Mouse (Mus musculus): Measurements from ENCODE around the gene Rad23a. TPM values are rescaled to one million over a fixed set of nuclear protein-coding genes. Genes with fewer than 3 reads are reported as not detected.

Gene Rad23a
- 68.0 and 76.1 TPM in 2 replicates for polyA plus RNA-seq (2011; ENCODE audit: insufficient read depth, insufficient read length, low read depth, missing spikeins)

GRCm38 (mm10) chr8:84840248-84840999 lies at the start of gene Rad23a:
TSS of gene Rad23a (minus strand) at chr8:84840665.
- H3K27ac ChIP-seq (ENCODE audit: insufficient read depth, low read length): no peak within 1 kb of the TSS
- peaks cover 1% of the 10 kb centered on the region for H3K4me1 ChIP-seq (ENCODE audit: control insufficient read depth, insufficient read depth, low read length)
- TF ChIP-seq EP300 (IDR thresholded peaks at IDR 0.05; ENCODE audit: insufficient read depth, low read depth, low read length) (0 out of 2 replicates have a peak, but pooled peaks have one; percentile 49), POLR2A (IDR thresholded peaks at IDR 0.05; ENCODE audit: insufficient read depth, low read length) (peak; percentile 17), CTCF (IDR thresholded peaks at IDR 0.05; ENCODE audit: low read depth, low read length) (no peak)
- H3K27me3 ChIP-seq (ENCODE audit: control insufficient read depth, insufficient read depth, low read length, poor library complexity, severe bottlenecking): no peaks in the 10 kb centered on the region
- H3K4me3 ChIP-seq (ENCODE audit: low read depth, low read length): peak within 1 kb of the TSS; percentile 76
- peaks cover 72% of the 10 kb centered on the region for H3K36me3 ChIP-seq (ENCODE audit: control insufficient read depth, insufficient read depth, low read length, poor library complexity, severe bottlenecking)
- no peaks in the 10 kb centered on the region for H3K9me3 ChIP-seq (replicated peaks; ENCODE audit: control insufficient read depth, insufficient read depth, low read length, poor library complexity, severe bottlenecking)
- peak within 1 kb of the TSS; percentile 95 for H3K9ac ChIP-seq (ENCODE audit: low read depth, poor library complexity, severe bottlenecking)

- Histone ChIP-seq H3K9ac (ENCODE audit: low read depth, poor library complexity, severe bottlenecking) (no peak overlapping the region), H3K27me3 (ENCODE audit: control insufficient read depth, insufficient read depth, low read length, poor library complexity, severe bottlenecking) (no peaks in the 10 kb centered on the region), H3K9me3 (replicated peaks; ENCODE audit: control insufficient read depth, insufficient read depth, low read length, poor library complexity, severe bottlenecking) (no peaks in the 10 kb centered on the region), H3K4me3 (ENCODE audit: low read depth, low read length) (no peak overlapping the region), H3K36me3 (ENCODE audit: control insufficient read depth, insufficient read depth, low read length, poor library complexity, severe bottlenecking) (peaks cover 67% of the 10 kb centered on the region), H3K4me1 (ENCODE audit: control insufficient read depth, insufficient read depth, low read length) (no peaks in the 10 kb centered on the region), H3K27ac (ENCODE audit: insufficient read depth, low read length) (no peak overlapping the region)
- TF ChIP-seq EP300 (IDR thresholded peaks at IDR 0.05; ENCODE audit: insufficient read depth, low read depth, low read length) (no peak), CTCF (IDR thresholded peaks at IDR 0.05; ENCODE audit: low read depth, low read length) (no peak), POLR2A (IDR thresholded peaks at IDR 0.05; ENCODE audit: insufficient read depth, low read length) (no peak)
Observed at GRCm38 (mm10) chr8:84889141-84889540, 48.7 kb upstream of the Rad23a start.

- Histone ChIP-seq H3K9me3 (replicated peaks; ENCODE audit: control insufficient read depth, insufficient read depth, low read length, poor library complexity, severe bottlenecking) (no peaks in the 10 kb centered on the region), H3K27me3 (ENCODE audit: control insufficient read depth, insufficient read depth, low read length, poor library complexity, severe bottlenecking) (no peaks in the 10 kb centered on the region), H3K9ac (ENCODE audit: low read depth, poor library complexity, severe bottlenecking) (no peak overlapping the region), H3K27ac (ENCODE audit: insufficient read depth, low read length) (no peak overlapping the region), H3K36me3 (ENCODE audit: control insufficient read depth, insufficient read depth, low read length, poor library complexity, severe bottlenecking) (peaks cover 74% of the 10 kb centered on the region), H3K4me3 (ENCODE audit: low read depth, low read length) (no peak overlapping the region), H3K4me1 (ENCODE audit: control insufficient read depth, insufficient read depth, low read length) (no peaks in the 10 kb centered on the region)
- TF ChIP-seq CTCF (IDR thresholded peaks at IDR 0.05; ENCODE audit: low read depth, low read length) (no peak), EP300 (IDR thresholded peaks at IDR 0.05; ENCODE audit: insufficient read depth, low read depth, low read length) (no peak), POLR2A (IDR thresholded peaks at IDR 0.05; ENCODE audit: insufficient read depth, low read length) (no peak)
Observed at GRCm38 (mm10) chr8:84888280-84888679, 47.8 kb upstream of the Rad23a start.

- Histone ChIP-seq H3K9me3 (replicated peaks; ENCODE audit: control insufficient read depth, insufficient read depth, low read length, poor library complexity, severe bottlenecking) (no peaks in the 10 kb centered on the region), H3K27me3 (ENCODE audit: control insufficient read depth, insufficient read depth, low read length, poor library complexity, severe bottlenecking) (no peaks in the 10 kb centered on the region), H3K4me3 (ENCODE audit: low read depth, low read length) (no peak overlapping the region), H3K9ac (ENCODE audit: low read depth, poor library complexity, severe bottlenecking) (no peak overlapping the region), H3K4me1 (ENCODE audit: control insufficient read depth, insufficient read depth, low read length) (no peaks in the 10 kb centered on the region), H3K27ac (ENCODE audit: insufficient read depth, low read length) (no peak overlapping the region), H3K36me3 (ENCODE audit: control insufficient read depth, insufficient read depth, low read length, poor library complexity, severe bottlenecking) (peaks cover 65% of the 10 kb centered on the region)
- TF ChIP-seq POLR2A (IDR thresholded peaks at IDR 0.05; ENCODE audit: insufficient read depth, low read length) (no peak), EP300 (IDR thresholded peaks at IDR 0.05; ENCODE audit: insufficient read depth, low read depth, low read length) (no peak), CTCF (IDR thresholded peaks at IDR 0.05; ENCODE audit: low read depth, low read length) (no peak)
Observed at GRCm38 (mm10) chr8:84884728-84885127, 44.3 kb upstream of the Rad23a start.

- H3K27ac ChIP-seq (ENCODE audit: insufficient read depth, low read length): no peak overlapping the region; the same call in 1 of the 2 replicates
- H3K36me3 ChIP-seq (ENCODE audit: control insufficient read depth, insufficient read depth, low read length, poor library complexity, severe bottlenecking): peaks cover 38% of the 10 kb centered on the region
Observed at GRCm38 (mm10) chr8:84878915-84879314, 38.5 kb upstream of the Rad23a start.

More at GRCm38 (mm10) chr8:84878915-84879314, 38.5 kb upstream of the Rad23a start:
- no peaks in the 10 kb centered on the region for H3K9me3 ChIP-seq (replicated peaks; ENCODE audit: control insufficient read depth, insufficient read depth, low read length, poor library complexity, severe bottlenecking)
- TF ChIP-seq CTCF (IDR thresholded peaks at IDR 0.05; ENCODE audit: low read depth, low read length) (no peak), POLR2A (IDR thresholded peaks at IDR 0.05; ENCODE audit: insufficient read depth, low read length) (no peak), EP300 (IDR thresholded peaks at IDR 0.05; ENCODE audit: insufficient read depth, low read depth, low read length) (no peak)
- no peaks in the 10 kb centered on the region for H3K4me1 ChIP-seq (ENCODE audit: control insufficient read depth, insufficient read depth, low read length)
- no peak overlapping the region for H3K4me3 ChIP-seq (ENCODE audit: low read depth, low read length)
- H3K27me3 ChIP-seq (ENCODE audit: control insufficient read depth, insufficient read depth, low read length, poor library complexity, severe bottlenecking): no peaks in the 10 kb centered on the region
- H3K9ac ChIP-seq (ENCODE audit: low read depth, poor library complexity, severe bottlenecking): no peak overlapping the region; the same call in 1 of the 2 replicates

Measured in ES-Bruce4 (cell line).